Mouse (Mus musculus): ENCODE results near the gene Rabgef1. TPM values are rescaled to one million over a fixed set of nuclear protein-coding genes. Genes with fewer than 3 reads are reported as not detected.
A peak's percentile ranks its signal among the peaks of the same experiment; 100 is the strongest.

Gene Rabgef1
- total and polyA plus RNA-seq, 3 experiments, result 23.4 to 80.4 (median 48.2) TPM

DNA sequence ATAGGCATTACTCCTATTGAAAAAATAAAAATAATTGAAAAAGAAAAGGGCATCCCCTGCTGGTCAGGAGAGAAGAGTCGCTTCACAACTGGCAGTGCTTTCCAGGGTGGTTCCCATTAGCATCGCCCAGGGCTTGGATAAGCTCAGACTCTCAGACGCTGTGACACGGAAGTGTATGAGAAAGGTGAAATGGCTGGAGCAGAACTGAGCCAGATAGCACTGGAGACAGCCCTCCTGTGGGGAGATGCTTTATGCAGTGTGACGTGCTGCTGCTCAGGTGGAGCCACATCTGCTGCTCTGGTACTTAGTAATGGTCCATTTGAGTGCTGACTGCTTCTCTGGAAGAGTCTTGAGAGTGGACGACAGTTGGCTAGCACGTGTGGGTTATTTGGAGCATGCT, 8.8 kb downstream of the Rabgef1 start:
- ATAC-seq (ENCODE audit: extremely low read depth, insufficient number of reproducible peaks, low FRiP score, poor library complexity, severe bottlenecking), result no peak
- H3K4me1 ChIP-seq (ENCODE audit: insufficient read depth, low read depth, low read length), result peaks cover 65% of the 10 kb centered on the region
- peaks cover 58% of the 10 kb centered on the region for H3K36me3 ChIP-seq (replicated peaks)
- no peak for DNase-seq (ENCODE audit: low spot score)
- no peak overlapping the region for H3K4me3 ChIP-seq (ENCODE audit: low read depth, low read length)
- H3K9me3 ChIP-seq (replicated peaks), result no peaks in the 10 kb centered on the region
- TF ChIP-seq GATA1 (IDR thresholded peaks at IDR 0.05; ENCODE audit: borderline replicate concordance, low read length) (no peak), POLR2AphosphoS5 (IDR thresholded peaks at IDR 0.05; ENCODE audit: insufficient replicate concordance, low read depth, low read length) (no peak), TAL1 (conservative IDR thresholded peaks at IDR 0.05; ENCODE audit: low read depth, low read length) (no peak), GATA2 (IDR thresholded peaks at IDR 0.05; ENCODE audit: borderline replicate concordance, low read depth, low read length) (no peak), CTCF (IDR thresholded peaks at IDR 0.05; ENCODE audit: low read depth, low read length) (no peak)
- H3K27me3 ChIP-seq (ENCODE audit: insufficient read depth, low read length), result no peaks in the 10 kb centered on the region

- no peak overlapping the region for H3K4me3 ChIP-seq (ENCODE audit: low read depth, low read length)
- H3K9me3 ChIP-seq (replicated peaks), result no peaks in the 10 kb centered on the region
- TF ChIP-seq TAL1 (conservative IDR thresholded peaks at IDR 0.05; ENCODE audit: low read depth, low read length) (no peak), GATA2 (IDR thresholded peaks at IDR 0.05; ENCODE audit: borderline replicate concordance, low read depth, low read length) (no peak)
- H3K4me1 ChIP-seq (ENCODE audit: insufficient read depth, low read depth, low read length), result peaks cover 60% of the 10 kb centered on the region
- no peak for ATAC-seq (ENCODE audit: extremely low read depth, insufficient number of reproducible peaks, low FRiP score, poor library complexity, severe bottlenecking)
- no peak for DNase-seq (ENCODE audit: low spot score)
- peaks cover 52% of the 10 kb centered on the region for H3K36me3 ChIP-seq (replicated peaks)
- no peaks in the 10 kb centered on the region for H3K27me3 ChIP-seq (ENCODE audit: insufficient read depth, low read length)
Observed at GRCm38 (mm10) chr5:130181740-130182540, 10.3 kb downstream of the Rabgef1 start.

GRCm38 (mm10) chr5:130182541-130182821, 10.9 kb downstream of the Rabgef1 start:
- Histone ChIP-seq H3K4me1 (ENCODE audit: insufficient read depth, low read depth, low read length) (peaks cover 61% of the 10 kb centered on the region), H3K9me3 (replicated peaks) (no peaks in the 10 kb centered on the region), H3K36me3 (replicated peaks) (peaks cover 55% of the 10 kb centered on the region), H3K27me3 (ENCODE audit: insufficient read depth, low read length) (no peaks in the 10 kb centered on the region), H3K4me3 (ENCODE audit: low read depth, low read length) (no peak overlapping the region)
- TF ChIP-seq GATA2 (IDR thresholded peaks at IDR 0.05; ENCODE audit: borderline replicate concordance, low read depth, low read length) (no peak), CTCF (IDR thresholded peaks at IDR 0.05; ENCODE audit: low read depth, low read length) (no peak), GATA1 (IDR thresholded peaks at IDR 0.05; ENCODE audit: borderline replicate concordance, low read length) (no peak), TAL1 (conservative IDR thresholded peaks at IDR 0.05; ENCODE audit: low read depth, low read length) (no peak)
- DNase-seq (ENCODE audit: low spot score), result no peak
- ATAC-seq (ENCODE audit: extremely low read depth, insufficient number of reproducible peaks, low FRiP score, poor library complexity, severe bottlenecking), result no peak

- Histone ChIP-seq H3K27me3 (ENCODE audit: insufficient read depth, low read length) (no peaks in the 10 kb centered on the region), H3K4me3 (ENCODE audit: low read depth, low read length) (no peak overlapping the region), H3K36me3 (replicated peaks) (peaks cover 64% of the 10 kb centered on the region), H3K9me3 (replicated peaks) (no peaks in the 10 kb centered on the region), H3K4me1 (ENCODE audit: insufficient read depth, low read depth, low read length) (peaks cover 50% of the 10 kb centered on the region)
- no peak for ATAC-seq (ENCODE audit: extremely low read depth, insufficient number of reproducible peaks, low FRiP score, poor library complexity, severe bottlenecking)
- DNase-seq (ENCODE audit: low spot score), result no peak
- TF ChIP-seq CTCF (IDR thresholded peaks at IDR 0.05; ENCODE audit: low read depth, low read length) (no peak), GATA1 (IDR thresholded peaks at IDR 0.05; ENCODE audit: borderline replicate concordance, low read length) (no peak), POLR2AphosphoS5 (IDR thresholded peaks at IDR 0.05; ENCODE audit: insufficient replicate concordance, low read depth, low read length) (no peak), GATA2 (IDR thresholded peaks at IDR 0.05; ENCODE audit: borderline replicate concordance, low read depth, low read length) (no peak), TAL1 (conservative IDR thresholded peaks at IDR 0.05; ENCODE audit: low read depth, low read length) (no peak)
Observed at GRCm38 (mm10) chr5:130184193-130184856, 12.7 kb downstream of the Rabgef1 start.

DNA sequence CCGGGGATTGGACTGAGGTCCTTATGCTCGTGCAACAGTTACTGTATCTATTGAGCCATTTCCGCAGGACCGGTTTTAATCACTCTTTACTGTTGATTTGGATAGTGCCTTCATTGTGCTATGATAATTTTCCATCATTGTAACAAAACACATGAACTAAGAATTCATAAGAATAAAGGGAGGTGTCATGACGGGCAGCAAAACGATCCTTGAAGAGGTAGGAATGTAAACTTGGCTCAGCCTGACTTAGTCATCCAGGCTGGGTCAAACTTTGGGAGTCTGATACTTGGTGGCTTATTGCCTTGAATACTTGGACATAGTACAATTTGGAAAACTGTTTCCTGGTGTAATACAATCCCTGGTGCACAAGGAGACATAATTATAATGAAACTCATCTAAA, 13.7 kb downstream of the Rabgef1 start:
- Histone ChIP-seq H3K4me1 (ENCODE audit: insufficient read depth, low read depth, low read length) (peaks cover 44% of the 10 kb centered on the region), H3K36me3 (replicated peaks) (peaks cover 70% of the 10 kb centered on the region), H3K9me3 (replicated peaks) (no peaks in the 10 kb centered on the region), H3K27me3 (ENCODE audit: insufficient read depth, low read length) (no peaks in the 10 kb centered on the region), H3K4me3 (ENCODE audit: low read depth, low read length) (no peak overlapping the region)
- ATAC-seq (ENCODE audit: extremely low read depth, insufficient number of reproducible peaks, low FRiP score, poor library complexity, severe bottlenecking) (no peak), DNase-seq (ENCODE audit: low spot score) (no peak)
- TF ChIP-seq CTCF (IDR thresholded peaks at IDR 0.05; ENCODE audit: low read depth, low read length), result no peak
- TF ChIP-seq GATA2 (IDR thresholded peaks at IDR 0.05; ENCODE audit: borderline replicate concordance, low read depth, low read length), result no peak
- TF ChIP-seq GATA1 (IDR thresholded peaks at IDR 0.05; ENCODE audit: borderline replicate concordance, low read length), result no peak
- TF ChIP-seq TAL1 (conservative IDR thresholded peaks at IDR 0.05; ENCODE audit: low read depth, low read length), result no peak
- TF ChIP-seq POLR2AphosphoS5 (IDR thresholded peaks at IDR 0.05; ENCODE audit: insufficient replicate concordance, low read depth, low read length), result no peak

- H3K9me3 ChIP-seq (replicated peaks), result no peaks in the 10 kb centered on the region
- DNase-seq (ENCODE audit: low spot score), result no peak
- no peak overlapping the region for H3K4me3 ChIP-seq (ENCODE audit: low read depth, low read length)
- TF ChIP-seq POLR2AphosphoS5 (IDR thresholded peaks at IDR 0.05; ENCODE audit: insufficient replicate concordance, low read depth, low read length) (no peak), GATA2 (IDR thresholded peaks at IDR 0.05; ENCODE audit: borderline replicate concordance, low read depth, low read length) (no peak), CTCF (IDR thresholded peaks at IDR 0.05; ENCODE audit: low read depth, low read length) (no peak), GATA1 (IDR thresholded peaks at IDR 0.05; ENCODE audit: borderline replicate concordance, low read length) (no peak), TAL1 (conservative IDR thresholded peaks at IDR 0.05; ENCODE audit: low read depth, low read length) (no peak)
- peaks cover 76% of the 10 kb centered on the region for H3K36me3 ChIP-seq (replicated peaks)
- H3K27me3 ChIP-seq (ENCODE audit: insufficient read depth, low read length), result no peaks in the 10 kb centered on the region
- peaks cover 30% of the 10 kb centered on the region for H3K4me1 ChIP-seq (ENCODE audit: insufficient read depth, low read depth, low read length)
- ATAC-seq (ENCODE audit: extremely low read depth, insufficient number of reproducible peaks, low FRiP score, poor library complexity, severe bottlenecking), result peak; percentile 57
Observed at GRCm38 (mm10) chr5:130187383-130187782, 15.8 kb downstream of the Rabgef1 start.

Measured in G1E (cell line).